Mouse (Mus musculus): ENCODE data around the gene 4931428F04Rik.
"Not testable (repeated sequence)": the region's sequence is repeated elsewhere in the genome, so short reads cannot be mapped to it uniquely, and the experiment has no call there.

The 4931428F04Rik gene

DNA sequence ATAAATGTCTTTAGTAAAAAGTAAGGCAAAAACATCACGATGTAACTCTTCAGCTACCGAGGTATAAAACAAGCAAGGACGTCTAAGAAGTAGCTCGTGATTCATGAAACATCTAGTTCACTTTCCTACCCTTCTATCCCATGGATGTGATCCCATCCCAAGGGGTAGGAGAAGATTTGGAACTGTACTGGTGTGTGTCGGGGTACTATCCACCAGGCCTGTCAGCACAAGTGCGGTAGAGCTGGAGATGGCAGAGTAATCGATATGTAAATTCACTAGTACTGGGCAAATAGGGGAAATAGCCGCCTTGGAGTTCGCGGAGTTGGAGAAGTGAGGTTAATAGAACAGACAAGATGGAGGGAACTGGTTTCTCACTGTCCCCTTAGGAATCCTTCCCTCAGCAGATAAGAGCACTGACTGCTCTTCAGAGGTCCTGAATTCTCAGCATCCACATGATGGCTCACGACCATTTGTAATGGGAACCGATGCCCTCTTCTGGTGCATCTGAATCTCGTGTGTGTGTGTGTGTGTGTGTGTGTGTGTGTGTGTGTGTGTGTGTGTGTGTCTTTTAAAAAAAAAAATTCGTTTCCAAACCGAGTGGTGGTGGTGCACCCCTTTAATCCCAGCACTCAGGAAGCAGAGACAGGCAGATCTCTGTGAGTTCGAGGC, 26.3 kb downstream of the 4931428F04Rik start:
- in situ Hi-C loops (cut with MboI, MseI), result no loop called here

DNA sequence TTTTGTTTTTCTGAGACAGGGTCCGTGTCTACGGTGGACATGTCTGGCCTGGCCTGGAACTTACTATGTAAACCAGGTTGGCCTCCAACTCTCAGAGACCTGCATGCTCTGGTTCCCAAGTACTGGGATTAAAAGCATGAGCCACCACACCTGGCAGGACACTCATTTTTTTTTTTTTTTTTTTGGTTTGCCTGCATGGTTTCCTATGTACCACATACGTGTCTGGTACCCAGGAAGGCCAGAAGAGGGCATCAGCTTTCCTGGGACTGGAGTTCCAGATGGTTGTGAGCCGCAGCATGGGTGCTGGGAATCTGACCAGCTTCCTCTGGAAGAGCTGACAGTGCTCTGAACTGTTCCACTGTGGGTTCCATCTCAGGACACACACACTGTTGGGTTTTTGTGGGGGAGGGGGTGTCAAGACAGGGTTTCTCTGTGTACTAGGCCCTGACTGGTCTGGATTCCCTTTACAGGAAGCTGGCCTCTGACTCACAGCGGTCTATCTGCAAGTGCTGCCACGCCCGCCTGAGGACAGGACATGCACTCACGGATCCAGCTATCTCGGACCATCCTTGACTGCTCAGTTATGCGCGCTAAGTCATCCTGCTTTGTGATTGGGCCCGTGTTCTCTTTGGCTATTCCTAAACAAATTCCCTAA, 28.2 kb downstream of the 4931428F04Rik start:
- in situ Hi-C loops (cut with MboI, MseI), result no loop called here

DNA sequence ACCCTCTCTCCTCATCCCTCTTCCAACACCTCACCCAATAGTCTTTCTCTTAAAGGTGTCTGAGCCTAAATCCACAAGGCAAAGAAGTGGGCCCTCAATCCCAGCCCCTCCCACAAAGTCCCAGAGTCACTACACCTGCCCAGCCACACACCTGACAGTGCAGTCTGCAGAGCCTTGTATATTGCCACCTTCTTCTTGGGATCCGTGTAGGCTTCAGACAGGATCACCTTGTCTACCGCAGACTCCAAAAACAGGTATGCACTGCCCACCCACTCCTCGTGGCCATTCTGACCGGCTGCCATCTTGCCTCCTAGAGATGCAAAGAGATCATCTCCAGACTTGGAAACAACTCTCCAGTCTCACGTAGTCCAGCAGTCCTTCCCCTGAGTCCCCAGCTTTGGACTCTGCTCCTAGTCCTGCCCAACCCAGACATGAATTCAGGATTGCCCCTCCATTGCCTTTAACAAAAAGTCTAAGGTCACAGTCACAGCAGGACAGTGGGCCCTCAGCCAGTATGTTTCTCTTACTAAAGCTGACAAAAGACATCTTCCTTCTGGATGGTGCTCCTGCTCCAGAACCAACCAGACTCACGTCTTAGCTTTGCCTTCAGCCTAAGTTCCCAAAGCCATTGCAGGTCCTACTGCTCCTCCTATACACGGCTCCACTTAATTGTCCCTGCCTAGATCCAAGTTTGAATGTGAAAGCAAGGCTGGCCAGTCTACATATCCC, 29.1 kb downstream of the 4931428F04Rik start:
- in situ Hi-C loops (cut with MboI, MseI), result no loop called here

DNA sequence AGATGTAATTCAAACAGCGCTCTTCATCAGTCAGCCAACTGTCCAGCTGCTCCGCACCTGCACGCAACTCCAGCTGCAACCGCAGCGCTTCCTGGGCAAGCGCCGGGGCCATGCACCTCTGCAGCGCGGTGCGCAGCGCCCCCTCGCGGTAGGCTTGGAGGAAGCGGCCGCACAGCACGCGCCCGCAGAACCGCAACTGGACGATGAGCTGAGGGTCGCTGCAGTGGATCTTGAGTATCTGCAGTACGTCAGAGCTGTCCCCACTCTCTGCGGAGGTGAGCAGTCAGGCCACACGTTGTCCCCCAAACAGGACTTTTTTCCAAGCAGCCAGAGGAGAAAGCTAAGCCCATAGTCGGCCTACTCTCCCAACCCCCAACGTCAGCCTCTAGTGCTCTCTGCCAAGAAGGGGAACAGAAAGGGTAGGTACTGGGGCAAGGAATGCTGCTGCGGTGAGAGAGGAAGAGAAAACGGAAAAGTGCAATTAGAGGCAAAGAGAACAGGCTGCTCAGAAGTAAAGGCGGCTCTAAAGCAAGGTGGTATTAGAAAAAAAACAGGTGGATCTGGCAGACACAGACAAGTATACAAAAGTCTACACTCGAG, 29.8 kb downstream of the 4931428F04Rik start:
- in situ Hi-C loops (cut with MboI, MseI), result loop anchor here (5.0 to 10.0 kb wide), 3 partner anchors 135 to 1015 kb away; partner anchors contain the start of genes Cdh16 (in 1 of the 2) and Tk2 (in 1 of the 2)

DNA sequence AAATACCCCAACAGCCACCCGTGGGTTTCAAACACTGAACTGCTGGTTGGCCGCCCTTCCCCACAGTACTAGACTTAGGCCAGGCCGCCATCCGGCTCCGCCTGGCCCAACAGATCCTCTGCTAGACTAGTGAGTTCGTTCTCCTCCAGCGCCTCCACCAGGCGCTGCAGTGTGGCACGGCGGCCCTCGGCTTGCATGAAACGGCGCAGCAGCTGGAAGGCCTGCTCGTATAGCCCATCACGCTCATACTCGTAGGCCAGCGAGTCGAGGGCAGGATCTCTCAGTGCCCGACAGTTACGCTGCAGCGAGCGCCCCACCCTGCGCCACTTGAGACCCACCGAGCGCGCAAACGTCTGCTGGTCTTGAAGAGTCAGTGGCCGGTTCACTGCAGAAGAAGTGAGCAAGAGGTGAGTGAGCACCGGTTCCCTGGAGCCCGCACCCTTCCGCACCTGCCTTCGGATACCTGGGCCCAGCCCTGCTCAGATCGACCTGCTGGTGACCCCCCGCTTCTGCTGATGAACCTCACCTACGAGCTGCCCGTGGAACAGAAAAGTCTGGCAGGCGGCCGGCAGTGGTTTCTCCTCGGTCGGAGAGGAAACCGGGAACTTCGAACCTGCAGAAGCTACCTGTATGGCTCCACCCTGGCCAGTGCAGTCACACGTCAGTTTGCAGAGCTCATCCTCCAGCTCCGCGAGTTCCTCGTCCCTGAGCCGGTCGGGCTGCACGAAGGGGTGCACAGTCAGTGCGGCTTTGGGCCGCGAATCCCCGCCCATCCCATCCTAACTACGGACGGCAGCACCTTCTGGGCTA, 30.5 kb downstream of the 4931428F04Rik start:
- in situ Hi-C loops (cut with MboI, MseI), result loop anchor here (5.0 to 10.0 kb wide), 3 partner anchors 134 to 1014 kb away; partner anchors contain the start of genes Cdh16 (in 1 of the 2) and Tk2 (in 1 of the 2)

DNA sequence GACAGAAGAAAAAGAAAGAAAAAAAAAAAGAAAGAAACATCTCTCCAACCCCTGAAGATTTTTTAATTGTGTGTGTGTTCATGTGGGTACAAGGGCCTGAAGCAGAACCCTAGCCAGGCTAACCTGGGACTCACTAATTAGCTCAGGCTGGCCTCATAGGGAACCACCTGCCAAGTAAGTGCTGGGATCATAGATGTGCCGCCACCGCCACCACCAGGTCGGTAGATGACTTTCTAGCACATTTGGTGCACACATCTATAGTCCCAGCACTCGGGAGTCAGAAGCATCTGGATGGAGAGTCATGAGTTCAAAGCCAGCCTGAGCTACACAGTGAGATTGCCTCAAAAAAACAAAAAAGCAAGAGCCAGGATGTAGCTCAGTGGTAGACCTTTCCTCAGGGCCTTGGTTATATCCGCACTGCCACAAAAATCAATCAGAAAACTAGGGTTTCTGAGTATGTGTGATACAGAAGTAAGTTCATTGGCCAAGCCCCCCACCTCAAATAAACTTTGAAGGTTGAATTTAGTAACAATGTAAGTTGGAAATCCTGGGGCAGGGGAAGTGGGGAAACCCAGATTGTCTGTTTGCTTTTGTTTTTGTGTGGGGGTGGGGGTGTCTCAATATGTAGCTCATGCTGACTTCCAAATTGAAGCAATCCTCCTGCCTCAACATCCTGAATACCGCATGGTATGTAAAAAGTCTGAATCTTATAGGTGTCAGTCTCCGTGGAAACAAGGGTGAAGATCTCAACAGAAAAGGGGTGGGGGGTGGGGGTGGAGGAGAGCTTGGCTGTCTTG, 32.1 kb downstream of the 4931428F04Rik start:
- in situ Hi-C loops (cut with MboI, MseI), result loop anchor here (5.0 to 10.0 kb wide), 3 partner anchors 133 to 1013 kb away; partner anchors contain the start of genes Cdh16 (in 1 of the 2) and Tk2 (in 1 of the 2)

DNA sequence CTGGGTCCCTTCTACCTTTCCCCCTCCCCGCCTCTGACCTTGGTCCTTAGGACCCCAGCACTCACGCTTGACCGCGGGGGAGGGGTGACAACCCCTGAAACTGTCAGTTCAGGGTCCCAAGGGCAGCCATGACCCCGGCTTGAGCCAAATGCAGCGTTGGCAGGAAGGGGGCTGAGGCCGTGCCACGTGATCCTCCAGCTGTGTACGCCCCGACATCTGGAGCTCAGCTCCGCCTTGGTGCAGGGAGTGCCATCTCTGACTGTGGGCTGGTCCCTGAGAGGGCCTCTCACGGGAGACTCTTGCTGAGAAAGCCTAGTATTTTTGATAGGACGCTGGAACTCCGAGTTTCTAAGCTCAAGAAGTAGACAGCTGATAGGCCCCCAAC, 34.7 kb downstream of the 4931428F04Rik start, which contains the start of gene B3gnt9:
Gene B3gnt9 (minus strand): TSS at position 188 of the 385 bp plus-strand sequence.
- in situ Hi-C loops (cut with MboI, MseI), result loop anchor here (5.0 to 10.0 kb wide), 3 partner anchors 130 to 1010 kb away; partner anchors contain the start of genes Cdh16 (in 1 of the 2) and Tk2 (in 1 of the 2)

DNA sequence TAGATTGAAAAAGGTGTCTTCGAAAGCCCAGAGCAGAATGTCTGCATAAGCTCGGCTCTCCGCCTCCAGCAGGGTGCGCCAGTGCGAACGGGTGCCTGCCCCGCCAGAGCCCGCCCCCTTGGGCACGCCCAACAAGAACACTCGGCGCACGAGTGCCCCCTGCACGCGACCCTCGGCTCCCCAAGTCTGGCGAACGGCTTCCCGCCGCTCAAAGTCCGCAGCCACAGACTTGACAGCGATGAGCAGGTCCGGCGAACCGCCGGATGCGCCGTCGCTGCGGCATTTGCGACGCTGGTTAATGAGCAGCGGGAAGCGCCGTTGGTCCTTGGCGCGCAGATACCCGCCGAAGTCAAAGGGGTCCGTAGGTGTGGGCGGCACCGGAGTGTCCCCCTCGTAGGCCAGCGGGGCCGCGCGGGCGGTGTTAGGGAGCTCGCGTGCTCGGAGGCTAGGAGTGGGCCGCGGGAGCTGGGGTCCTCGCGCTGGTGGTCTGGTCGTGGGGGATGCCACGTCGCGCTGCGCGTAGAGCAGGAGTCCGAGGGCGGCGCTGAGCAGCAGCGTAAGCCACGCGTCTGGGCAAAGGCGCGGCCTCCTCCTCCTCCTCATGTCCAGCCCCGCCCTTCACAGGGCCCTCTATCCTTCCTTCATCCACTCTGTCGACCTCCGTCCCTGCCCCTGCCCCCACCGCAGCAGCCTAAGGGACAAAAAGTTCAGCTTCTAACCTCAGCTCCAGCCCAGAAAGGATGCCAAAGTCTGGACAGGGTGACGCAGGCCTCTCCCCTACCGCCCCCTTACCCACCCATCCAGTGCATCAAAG, 35.3 kb downstream of the 4931428F04Rik start:
- in situ Hi-C loops (cut with MboI, MseI), result loop anchor here (10.0 kb wide), 2 partner anchors 130 to 1010 kb away; partner anchors contain the start of gene Tk2 (in 1 of the 2)

DNA sequence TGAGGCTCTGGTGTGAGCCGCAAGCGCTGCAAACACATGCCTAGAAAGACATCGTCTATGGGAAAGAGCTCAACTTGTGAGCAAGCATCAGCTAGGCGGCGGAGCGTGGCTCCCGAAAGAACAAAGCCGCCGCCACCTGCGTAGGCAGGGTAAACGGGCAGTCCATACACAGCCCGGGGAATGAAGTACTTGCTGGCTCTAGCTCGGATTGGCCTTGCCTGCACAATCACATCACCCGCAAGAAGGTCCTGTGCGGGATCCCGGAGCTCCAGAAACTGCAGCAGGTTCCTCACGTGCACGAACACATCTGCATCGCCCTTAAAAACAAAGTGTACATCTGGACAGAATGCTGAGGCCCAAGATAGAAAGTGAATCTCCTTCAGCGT, 35.9 kb downstream of the 4931428F04Rik start:
- in situ Hi-C loops (cut with MboI, MseI), result loop anchor here (10.0 kb wide), 2 partner anchors 129 to 1009 kb away; partner anchors contain the start of gene Tk2 (in 1 of the 2)

DNA sequence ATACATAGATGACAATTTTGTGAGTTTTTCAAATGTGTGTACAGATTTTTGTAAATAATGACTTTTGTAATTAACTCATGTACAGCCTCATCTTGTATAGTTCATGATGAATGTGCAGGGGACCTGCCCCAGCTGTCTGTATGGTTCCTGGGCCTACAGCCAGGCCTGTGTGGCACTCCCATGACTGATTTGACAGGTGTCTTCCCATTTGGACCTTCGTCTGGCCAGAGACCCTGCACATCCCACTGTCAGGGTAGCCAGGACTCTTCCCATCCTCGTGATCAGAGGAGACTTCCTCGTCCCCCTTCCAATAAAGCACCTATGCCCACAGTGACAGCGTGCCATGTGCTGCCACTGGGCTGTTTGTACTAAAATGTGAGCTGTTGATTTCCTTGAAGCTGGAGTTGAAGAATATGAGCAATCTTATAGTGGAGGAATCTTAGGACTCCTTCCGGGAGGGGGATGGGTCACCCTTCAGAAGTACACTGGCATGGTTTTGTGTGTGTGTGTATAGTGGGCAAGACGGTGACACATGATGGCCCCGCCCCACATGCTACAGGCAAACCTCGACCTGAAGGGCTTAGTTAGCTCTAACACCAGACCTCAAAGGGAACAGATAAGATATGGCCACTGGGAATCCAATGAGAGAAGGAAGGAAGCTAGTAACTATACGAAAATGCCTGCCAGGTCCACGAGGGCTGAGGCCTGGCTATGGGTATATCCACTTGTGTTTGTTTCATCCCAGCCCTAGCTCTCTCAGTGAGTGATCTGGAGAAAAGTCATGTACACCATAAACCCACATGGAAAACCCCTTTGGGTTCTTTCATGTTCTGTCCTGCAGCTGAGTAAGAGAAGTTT, 36.8 kb downstream of the 4931428F04Rik start:
- in situ Hi-C loops (cut with MboI, MseI), result loop anchor here (10.0 kb wide), 2 partner anchors 128 to 1008 kb away; partner anchors contain the start of gene Tk2 (in 1 of the 2)

DNA sequence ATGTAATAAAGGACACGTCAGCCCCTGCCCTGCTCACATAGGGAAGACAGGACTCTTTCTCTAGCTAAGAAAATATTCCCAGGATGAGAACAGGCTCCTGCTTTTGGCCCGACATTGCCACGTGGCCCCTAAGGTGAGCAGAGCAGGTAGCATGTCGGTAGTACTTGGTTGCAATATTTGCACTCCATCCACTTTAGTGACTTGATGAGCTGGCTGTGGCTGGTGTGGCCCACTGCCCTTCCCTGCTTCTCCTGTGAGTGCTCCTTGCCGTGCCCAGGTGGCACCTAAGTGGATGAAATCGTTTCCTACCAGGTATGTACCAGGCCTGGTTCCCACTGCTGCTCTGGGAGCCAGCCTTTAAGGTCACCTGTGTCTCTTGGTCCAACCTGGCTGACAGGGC, 37.7 kb downstream of the 4931428F04Rik start:
- in situ Hi-C loops (cut with MboI, MseI), result loop anchor here (10.0 kb wide), 2 partner anchors 127 to 1007 kb away; partner anchors contain the start of gene Tk2 (in 1 of the 2)

DNA sequence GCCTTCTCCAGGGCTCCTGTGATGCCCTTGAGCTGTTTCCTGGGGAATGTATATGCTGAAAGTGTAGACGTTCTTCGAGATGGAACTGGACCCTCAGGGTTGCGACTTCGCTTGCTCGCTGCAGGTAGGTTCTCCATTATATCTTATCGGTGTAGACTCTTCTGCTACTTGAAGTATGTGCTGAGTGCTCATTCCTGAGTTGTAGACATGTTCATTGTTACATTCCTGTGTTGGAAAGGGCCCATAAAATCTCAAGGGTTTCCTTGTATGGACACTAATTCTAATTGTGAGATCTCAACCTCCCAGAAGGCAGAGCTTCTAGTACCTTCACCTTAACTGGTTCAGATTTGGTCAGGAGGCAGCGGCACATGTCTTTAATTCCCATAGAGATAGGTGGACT, 48.6 kb downstream of the 4931428F04Rik start:
- in situ Hi-C loops (cut with MboI, MseI), result no loop called here

DNA sequence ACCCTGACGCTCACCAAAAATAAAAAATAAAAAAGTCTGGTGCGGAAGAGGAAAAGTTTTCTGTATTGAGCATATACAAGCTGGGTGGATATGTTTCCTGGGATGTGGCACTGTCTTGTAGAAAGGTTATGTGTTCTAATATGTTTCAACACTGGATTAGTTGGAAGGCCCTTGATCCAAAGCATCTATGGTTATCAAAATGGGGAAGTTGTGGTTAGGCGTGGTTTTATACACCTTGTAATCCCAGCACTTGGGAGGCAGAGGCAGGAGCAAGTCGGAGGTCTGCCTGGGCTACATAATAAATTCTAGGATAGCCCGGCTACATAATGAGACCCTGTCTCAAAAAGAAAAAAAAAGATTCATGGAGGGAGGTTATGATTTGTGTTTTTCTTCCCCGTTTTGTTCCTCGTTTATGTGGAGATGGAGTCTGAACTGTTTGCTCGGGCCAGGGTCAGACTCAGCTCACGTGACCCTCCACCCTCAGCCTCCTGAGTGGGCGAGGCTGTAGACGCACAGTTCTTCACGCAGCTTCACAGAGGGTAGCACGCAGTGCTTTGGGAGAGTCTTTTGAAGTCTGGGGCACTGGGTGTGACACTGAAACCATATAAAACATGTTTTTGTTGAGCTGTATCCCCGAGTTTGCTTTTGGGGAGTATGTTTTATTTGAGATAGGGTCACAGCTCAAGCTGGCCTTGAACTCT, 52.1 kb downstream of the 4931428F04Rik start:
- in situ Hi-C loops (cut with MboI, MseI), result no loop called here

DNA sequence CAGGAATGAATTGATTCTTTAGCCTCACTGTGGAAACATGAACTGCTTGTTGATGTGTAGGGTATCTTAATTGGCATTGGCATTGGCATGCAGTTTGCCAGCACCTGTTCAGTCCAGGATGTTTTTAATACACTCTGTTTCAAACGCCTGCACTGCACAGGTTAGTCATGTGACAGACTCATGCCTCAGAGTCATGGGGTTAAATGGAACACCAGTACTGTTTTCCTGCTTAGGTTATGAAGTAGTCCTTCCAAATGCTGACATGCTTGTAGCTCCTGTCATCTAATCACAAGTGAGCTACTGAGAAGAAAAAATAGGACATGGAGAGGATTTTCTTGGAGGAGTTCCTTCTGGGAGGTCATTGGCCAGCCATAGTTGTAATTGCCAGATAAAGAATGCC, 54.5 kb downstream of the 4931428F04Rik start:
- in situ Hi-C loops (cut with MboI, MseI), result no loop called here

DNA sequence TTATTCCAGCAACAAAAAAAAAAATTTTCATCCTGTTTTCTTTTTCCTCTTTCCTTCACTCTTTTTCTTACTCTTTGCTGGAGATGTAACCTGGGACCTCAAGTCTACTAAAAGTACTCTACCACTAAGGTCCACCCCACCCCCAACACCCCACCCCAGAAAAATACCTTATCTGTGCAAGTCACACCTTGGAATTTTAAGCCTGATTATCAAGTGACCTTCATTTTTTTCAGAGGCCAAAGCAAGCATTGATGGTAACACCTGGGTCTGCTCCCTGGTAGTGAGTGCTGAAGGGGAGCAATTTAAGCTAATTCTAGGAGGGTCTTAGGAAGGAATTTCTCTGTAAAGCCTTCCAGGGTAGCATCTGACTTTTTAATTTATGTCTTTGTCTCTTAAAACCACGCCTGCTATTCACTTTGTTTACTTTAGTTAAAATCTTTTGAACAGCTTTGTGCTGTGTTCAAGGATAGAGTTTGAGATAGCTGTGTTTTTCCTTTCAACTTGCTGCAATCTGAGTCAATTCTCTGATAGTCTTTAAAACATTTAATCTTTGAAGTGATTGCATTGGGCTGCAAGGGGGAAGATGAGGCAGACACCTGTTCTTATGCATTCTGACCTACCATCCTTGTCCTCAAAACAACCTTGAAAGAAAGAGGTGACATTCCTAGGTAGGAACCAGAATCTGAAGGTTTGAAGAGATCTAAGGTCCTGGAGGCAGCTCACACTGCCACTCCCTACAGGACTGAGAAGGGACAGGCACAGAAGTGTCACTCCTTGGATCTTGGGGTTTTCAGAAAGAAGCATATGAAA, 56.3 kb downstream of the 4931428F04Rik start:
- in situ Hi-C loops (cut with MboI, MseI), result no loop called here

DNA sequence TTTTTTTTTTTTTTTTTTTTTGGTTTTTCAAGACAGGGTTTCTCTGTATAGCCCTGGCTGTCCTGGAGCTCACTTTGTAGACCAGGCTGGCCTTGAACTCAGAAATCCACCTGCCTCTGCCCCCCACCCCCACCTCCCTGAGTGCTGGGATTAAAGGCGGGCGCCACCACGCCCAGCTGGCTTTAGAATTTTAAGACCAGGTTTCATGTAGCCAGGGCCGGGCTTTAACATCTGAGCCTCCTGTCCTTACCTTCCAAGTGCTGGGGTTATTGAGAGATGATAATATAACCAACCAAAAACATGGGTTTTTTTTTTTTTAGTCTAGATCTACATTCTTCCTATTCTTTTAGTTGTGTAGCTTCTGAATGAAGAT, 57.4 kb downstream of the 4931428F04Rik start:
- in situ Hi-C loops (cut with MboI, MseI), result not testable (repeated sequence)
